Mouse (Mus musculus) T-cell, adult 2 months (primary cell): ENCODE data around the gene Cenpx.
A peak's percentile ranks its signal among the peaks of the same experiment; 100 is the strongest.
"Not testable (repeated sequence)": the region's sequence is repeated elsewhere in the genome, so short reads cannot be mapped to it uniquely, and the experiment has no call there.

Source experiments
- DNase-seq: peaks from one replicate; pipeline ENCODE4 v3.0.0; 2022; ENCODE audit warnings: low spot score

Cenpx gene

DNA sequence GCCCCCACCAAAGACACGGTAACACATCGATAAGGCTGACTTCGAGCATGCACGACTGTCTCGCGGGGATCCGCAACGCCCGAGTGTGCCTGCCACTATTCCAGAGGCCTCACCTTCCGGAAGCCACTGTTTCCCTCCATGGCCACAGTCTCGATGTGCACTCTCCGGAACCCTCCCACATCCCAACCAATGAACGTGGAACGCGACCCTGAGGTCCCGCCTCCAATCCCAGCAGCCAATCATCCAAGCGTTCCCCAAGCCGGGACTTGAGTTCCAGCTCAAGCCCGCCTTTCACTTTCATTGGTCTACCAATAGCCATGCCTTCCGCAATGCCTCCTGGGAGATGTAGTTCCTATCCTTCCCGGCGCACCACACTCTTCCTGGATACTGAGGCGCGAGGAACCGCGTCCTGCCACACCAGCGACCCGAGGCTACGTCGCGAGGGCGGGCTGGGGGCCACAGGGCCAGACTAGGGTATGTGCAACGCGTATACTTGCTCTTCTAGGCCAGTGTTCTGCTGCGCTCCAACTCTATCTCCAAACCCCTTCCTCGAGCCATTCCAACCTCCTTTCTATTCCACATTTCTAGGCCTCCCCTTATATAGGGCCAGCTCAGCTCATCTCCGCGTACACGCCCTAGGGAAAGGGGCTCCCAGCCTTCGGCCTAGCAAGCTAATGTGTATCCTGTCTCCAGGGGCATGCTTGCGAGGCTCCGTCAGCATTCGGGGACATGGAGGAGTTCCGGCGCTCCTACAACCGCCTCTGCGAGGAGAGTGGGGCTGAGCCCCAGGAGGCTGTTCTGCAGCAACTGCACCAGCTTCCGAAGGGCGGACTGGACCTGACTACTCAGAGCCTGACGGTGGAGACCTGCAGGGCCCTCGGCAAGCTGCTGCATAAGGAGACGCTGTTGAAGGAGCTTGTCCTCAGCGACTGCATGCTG lies at the start of gene Cenpx, which contains the start of gene Lrrc45:
Cenpx (minus strand) TSS at position 159 of the 939 bp plus-strand sequence.
Lrrc45 (plus strand) TSS at position 346 of the 939 bp plus-strand sequence.
- peak; percentile 97 for DNase-seq

- not testable (repeated sequence) for DNase-seq
These were observed 49.1 kb upstream of the Cenpx start, which contains the start of gene Hmga1b for GRCm38 (mm10) chr11:120762672-120763041. Gene Hmga1b (plus strand): TSS chr11:120762794.

- DNase-seq = no peak
These were observed 48.5 kb upstream of the Cenpx start for GRCm38 (mm10) chr11:120761811-120762671.

DNA sequence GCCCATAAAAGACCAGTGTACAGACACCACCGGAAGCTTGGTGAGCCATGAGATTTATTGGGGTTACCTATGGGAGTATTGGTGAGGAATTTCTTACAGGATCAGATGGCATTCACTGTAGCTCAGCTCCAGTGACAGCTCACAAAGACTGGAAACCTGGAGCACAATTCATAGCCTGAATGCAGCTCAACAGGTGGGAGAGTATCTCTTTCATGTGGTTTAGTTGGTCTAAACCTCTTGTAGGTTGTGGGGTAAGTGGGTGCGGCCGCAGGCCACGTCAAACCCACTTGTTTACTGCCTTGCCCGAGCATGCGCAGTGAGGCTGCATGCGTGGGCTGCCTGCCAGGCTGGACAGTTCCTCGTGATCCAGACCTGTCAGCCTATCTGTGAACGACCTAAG lies 46.7 kb upstream of the Cenpx start:
- peak; percentile 55 for DNase-seq

GRCm38 (mm10) chr11:120751606-120752005 lies 38.1 kb upstream of the Cenpx start:
- DNase-seq = no peak

DNA sequence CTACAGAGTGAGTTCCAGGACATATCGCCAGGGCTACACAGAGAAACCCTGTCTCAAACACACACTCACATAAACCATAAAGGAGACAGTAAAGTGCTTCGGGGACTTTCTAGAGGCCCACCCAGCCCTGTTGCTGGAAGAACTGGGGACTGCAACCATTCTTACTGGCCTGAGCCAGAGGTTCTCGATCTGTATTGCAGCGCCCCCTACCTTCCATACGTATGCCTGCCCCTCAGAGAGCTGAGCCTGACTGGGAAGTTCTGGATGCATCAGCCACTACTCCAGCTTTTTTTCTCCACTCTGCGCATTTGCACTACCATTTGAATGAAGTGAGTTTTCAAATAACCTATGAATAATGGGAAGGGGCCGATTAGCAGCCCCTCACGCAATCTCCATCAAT lies 35.9 kb upstream of the Cenpx start:
- peak; percentile 40 for DNase-seq

DNA sequence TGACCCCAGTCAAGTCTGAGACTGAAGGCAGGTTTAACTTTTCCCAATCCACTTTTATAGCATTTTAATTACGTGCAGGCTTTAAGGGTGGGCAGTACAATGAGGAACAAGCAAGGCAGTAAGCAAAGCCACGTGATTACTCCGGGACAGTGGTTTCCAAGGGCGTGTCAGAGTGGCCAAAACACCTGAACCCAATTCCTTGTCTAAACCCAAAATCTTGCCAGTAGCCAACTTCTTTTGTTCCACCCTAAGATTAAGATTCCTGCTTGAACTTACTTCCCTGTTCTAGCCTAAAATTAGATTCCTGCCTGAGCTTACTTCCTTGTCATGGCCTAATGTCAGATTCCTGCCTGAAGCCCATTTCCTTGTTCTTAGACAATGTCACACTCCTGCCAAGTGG lies 34.4 kb upstream of the Cenpx start:
- no peak for DNase-seq

- no peak for DNase-seq
These were observed 30.7 kb upstream of the Cenpx start for GRCm38 (mm10) chr11:120744121-120744701.

DNA sequence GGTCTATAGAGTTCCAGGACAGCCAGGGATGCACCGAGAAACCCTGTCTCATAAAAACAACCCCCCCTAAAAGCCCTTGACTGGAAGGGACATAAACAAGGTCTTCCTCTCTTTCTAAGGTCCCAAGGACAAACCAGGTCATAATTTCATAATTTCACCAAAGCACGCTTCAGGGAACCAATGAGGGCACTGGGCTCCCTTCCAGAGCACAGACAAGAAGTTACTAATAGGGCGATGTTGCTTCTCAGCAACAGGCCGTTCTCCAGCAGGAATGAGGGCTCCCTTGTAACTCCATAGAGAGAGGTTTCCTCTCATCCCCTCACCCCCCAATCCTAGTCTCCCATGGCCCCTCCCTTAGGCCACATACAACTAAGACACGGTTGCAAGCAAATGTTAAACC lies 27.4 kb upstream of the Cenpx start:
- no peak for DNase-seq

DNA sequence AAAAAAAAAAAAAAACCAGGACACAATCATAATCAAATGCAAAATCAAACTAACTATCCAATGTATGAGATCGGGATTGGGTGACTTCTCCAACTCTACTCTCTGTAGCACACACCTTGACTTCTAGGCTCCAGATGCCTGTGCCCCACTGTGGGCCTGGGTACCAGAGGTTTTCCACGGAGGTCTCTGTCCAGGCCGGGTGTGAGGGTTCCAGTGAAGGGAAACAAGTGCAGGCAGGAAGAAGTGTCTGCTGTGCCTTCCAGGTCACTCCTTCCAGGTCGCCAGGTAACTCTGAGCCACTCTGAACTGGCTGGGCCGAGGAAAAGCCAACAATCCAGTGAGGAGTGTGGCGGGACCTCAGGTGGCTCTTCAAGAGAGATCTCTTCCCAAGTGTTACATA lies 22.9 kb upstream of the Cenpx start:
- DNase-seq = no peak

GRCm38 (mm10) chr11:120733521-120733920 lies 20.0 kb upstream of the Cenpx start:
- no peak for DNase-seq

DNA sequence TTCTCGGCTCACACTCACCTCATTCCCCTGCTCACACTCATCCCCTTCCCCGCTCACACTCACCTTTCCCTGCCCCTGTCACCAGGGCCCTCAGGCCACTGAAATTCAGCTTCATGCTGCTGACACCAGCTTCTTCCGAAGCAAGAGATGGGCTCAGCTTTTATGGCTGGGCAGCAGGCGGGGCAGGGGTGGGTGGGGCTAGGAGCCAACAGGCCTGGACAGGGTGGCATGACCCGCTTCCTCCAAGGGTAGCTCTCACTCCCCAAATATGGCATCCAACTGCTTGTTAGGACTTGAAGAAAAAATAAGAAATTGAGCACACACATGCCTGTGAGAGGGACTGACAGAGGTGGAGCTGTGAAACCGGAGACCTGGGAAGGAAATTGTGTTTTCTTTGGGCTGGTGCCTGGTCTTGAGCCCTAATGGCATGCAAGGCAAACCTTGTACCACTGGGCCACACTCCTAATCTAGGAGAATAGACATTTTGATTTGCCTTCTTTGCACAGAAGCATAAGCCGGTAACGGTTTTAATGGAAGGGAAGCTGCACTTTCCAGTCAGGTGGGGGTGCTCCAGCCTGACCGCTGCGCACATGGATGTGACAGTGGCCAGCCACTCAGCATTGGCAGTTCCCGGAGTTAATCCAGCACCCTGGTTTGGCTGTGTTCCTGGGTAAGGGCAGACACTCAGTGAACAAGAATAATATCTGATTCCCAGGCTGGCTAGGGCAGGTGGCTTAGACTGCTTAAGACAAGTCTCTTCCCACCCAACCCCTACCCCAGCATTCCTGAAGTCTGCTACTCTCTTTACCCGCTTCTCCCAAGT lies 18.5 kb upstream of the Cenpx start, which contains the start of gene Cbr2:
Cbr2 (minus strand) TSS at position 257 of the 823 bp plus-strand sequence.
- DNase-seq = no peak

GRCm38 (mm10) chr11:120731395-120731794 lies 17.9 kb upstream of the Cenpx start:
- DNase-seq = no peak

GRCm38 (mm10) chr11:120730331-120730870 lies 16.9 kb upstream of the Cenpx start:
- no peak for DNase-seq

DNA sequence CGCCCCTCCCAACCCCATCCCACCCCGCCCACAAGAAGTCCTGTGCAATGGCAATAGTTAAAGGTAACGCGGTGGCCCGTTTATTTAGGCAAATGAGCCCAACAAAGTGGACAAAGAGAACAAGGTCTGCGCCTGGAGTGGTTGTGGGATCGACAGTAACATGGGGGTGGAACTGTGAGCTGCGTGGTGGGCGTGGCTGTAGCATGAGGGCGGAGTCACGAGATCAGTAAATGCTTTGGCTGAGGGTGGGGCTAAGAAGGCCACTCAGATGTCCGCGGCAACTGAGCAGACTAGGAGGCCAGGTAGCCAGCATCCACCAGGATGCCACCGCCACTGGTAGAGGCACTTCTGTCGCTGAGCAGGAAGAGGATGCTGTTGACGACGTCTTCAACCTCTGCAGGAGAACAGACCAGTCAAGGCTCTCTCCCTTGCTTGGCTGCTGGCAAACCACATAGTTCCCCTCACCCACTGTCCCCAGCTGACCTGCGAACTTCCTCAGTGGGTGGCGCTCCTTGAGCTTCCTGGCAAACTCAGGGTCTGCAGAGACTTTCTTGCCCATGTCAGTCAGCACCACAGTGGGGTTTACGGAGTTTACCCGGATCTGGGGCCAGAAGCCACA lies 16.0 kb upstream of the Cenpx start:
- not testable (repeated sequence) for DNase-seq

DNA sequence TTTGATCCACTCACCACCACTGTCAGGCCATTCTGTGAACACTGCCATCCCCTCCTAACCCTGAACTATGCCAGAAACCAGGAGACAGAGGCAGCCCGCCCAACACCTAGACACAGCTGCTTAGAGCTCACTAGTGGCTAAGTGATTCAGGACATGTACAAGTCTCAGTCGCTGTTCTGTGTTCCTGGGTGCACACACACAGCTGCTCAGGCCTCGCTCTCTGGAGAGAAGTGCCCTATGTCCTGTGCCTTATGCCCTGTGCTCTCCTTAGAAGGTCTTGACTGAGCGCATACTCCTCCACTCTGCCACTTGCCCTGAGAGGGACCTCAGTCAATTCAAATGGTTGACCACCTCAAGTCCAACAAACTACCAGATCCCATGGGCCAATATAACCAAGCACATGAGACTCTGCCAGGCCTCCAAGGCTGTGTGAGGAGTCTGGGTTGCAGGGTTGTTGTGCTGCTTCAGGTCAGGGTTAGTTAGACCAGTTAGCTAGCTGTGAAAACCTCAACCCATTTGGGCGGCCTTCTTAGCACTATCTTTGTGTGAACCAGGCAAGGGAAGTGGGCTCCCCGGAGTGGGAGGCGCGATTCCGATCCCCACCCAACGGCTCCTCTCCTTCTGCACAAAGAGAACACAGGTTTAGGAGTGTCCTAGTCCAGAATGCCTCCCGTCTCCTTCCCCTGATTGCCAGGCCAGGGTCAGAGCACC lies 15.1 kb upstream of the Cenpx start:
- no peak for DNase-seq

- no peak for DNase-seq
These were observed 14.0 kb upstream of the Cenpx start for GRCm38 (mm10) chr11:120727564-120727963.

DNA sequence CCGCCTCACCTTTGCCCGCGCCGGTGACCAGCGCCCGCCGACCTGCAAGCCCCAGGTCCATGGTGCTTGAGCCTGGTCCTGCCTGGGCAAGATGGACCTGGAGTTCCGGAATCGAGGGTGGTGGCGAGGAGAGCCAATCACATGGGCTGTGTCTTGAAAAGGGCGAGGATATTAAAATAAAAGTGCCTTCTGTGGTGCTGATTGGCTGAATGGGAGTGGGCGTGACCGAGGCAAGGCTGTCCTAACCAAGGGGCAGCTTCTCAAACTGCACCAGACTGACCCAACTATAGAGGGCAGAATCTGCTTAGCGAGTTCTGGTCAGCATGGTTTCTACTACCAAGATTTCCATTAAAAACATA lies 13.6 kb upstream of the Cenpx start, which contains the start of gene Dcxr:
Dcxr (minus strand) TSS at position 113 of the 359 bp plus-strand sequence.
- DNase-seq = no peak

DNA sequence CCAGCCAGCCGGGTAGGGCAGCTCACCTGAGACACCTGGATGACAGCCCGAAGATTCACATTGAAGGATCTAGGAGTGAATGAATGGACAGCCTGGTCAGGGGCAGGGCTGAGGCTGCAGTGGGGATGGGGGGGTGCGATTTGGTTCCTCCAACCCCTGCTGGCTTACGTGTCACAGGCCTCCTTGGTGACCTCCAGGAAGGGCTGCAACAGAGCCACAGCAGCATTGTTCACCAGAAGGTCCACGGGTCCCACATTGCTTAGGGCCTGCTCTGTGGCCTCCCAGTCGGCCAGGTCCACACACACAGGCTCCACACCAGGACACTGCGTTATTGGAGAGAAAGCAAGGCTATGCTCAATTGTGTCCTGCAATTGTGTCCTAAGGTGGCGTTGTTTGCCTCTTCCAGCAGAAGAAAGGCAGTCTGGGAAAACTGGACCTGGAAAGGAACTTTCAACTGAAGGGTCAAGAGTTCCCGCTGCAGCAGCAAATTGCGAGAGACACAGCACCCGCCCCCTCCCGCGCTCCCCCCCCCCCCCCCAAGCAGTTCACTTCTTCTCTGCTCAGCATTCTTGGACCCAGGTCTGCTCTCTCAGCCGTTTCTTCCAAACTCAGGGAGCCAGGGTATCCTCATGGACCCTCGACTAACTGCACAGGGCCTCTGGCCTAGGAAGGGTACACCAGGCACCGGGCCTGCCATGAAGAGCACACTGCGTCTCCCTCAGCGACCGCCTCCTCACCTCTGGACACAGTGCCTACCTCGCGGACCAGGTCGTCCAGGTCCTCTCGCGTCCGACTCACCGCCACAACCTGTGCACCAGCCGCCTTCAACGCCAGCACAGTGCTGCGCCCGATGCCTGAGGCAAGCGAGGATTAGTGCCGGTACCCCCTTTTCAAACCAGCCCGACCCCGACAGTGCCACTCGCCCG lies 13.0 kb upstream of the Cenpx start:
- DNase-seq = no peak
